Mouse (Mus musculus) spleen, postnatal 14 days (tissue): Measurements from ENCODE around the gene Cnnm2.

Experiments used
- DNase-seq, 2 experiments: peaks; one replicate each; pipeline ENCODE4 v3.0.0; 2021 to 2022; ENCODE audit warnings: low spot score in 2 of 2

Gene Cnnm2

DNA sequence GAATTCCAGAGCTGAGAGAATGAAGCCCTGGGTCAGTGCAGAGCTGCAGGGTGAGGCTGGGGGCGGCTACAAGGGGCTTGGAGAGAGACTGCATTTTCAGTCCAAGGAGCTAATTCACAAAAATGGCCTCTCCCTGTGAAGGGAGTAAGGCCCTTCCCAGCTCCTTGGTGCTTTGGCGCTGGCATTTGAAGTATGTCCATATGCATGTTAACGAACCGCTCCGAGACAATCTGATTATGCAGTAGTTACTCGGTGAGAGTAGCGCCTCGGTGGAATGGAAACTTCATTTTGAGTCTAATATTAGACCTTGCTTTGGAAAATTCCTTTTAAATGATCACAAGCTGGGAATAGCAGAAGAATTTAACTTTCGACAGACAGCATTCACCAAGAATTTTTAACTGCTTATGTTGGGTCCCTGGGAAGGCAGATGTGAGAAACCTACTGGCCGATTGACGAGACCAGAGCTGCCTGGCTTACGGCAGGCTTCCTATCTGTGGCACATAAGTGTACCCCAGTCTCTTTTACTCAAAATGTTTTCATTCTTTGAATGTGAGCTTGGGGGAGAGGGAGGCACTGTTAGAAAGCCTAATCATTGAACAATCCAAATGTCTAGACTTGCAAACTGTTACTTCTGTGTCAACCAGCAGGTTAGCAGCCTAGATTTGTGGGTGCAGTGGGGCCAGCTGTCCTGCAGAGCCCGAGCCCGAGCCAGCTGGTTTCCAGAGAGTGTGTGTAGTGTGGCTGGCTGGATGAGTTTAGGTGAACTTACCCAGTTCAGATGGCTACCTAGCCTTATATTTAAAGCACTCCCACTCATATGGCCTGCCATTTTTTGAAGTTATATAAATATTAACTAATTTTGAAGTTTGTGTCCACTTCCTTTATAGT is 87.2 kb downstream of the Cnnm2 start:
- no peak for DNase-seq

DNA sequence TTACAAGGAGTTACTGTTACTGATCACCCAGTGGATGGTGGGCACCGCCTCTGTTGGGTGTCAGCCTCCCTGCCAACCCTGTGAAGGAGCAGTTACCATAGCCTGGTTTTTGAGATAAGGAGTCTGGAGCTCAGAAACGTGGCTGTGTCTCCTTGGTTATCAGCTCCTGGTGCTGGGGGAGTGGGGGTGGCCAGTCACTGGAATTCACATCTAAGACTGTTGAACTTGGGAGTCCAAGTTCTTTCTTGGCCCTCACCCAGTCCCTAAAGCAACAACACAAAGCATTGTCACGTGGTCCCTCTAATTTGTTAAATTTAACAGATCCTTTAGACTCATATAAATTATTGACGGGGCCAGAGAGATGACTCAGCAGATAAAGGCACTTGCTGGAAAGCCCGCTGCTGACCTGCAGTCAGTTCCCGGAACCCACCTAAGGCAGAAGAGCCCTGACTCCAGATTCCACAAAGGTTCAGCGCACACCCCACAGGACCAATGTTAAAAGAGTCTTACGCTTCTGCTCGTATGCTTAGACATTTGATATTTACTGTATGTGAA is 88.1 kb downstream of the Cnnm2 start:
- DNase-seq: peak; percentile 44 to 54

DNA sequence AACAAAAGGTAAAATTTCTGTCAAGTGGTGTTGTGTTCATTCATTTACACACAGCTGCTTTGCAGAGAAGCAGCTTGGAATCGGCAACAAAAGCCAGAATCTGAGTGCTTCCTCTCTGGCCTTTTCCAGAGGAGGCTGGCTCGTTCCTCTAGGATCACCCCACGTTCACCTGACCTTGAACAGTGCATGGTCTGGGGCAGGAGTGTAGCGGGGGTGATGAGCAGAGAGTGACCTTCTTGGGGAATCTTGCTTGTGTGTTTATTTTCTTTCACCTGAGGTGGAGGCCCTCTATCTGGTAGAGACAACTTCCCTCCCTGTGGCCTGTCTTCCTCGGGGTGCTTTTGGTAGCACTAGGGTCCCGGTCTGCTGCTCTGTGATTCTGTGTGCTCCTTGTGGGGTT is 94.8 kb downstream of the Cnnm2 start:
- no peak for DNase-seq

DNA sequence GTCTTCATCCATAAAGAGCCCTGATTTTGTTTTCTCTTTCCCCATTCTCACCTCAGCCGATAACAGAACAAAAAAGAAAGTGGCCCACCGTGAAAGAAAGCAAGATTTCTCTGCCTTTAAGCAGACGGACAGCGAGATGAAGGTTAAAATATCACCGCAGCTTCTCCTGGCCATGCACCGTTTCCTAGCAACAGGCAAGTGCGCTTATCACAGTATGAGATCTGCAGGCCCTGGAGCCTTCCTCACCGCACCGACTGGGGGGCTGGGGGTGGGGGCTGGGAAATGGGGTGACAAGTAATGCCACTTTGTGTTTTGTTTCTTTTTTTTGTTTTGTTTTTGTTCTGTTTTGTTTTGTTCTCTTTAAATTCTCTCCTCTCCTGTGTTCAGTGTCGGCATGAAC is 95.4 kb downstream of the Cnnm2 start:
- DNase-seq: no peak

DNA sequence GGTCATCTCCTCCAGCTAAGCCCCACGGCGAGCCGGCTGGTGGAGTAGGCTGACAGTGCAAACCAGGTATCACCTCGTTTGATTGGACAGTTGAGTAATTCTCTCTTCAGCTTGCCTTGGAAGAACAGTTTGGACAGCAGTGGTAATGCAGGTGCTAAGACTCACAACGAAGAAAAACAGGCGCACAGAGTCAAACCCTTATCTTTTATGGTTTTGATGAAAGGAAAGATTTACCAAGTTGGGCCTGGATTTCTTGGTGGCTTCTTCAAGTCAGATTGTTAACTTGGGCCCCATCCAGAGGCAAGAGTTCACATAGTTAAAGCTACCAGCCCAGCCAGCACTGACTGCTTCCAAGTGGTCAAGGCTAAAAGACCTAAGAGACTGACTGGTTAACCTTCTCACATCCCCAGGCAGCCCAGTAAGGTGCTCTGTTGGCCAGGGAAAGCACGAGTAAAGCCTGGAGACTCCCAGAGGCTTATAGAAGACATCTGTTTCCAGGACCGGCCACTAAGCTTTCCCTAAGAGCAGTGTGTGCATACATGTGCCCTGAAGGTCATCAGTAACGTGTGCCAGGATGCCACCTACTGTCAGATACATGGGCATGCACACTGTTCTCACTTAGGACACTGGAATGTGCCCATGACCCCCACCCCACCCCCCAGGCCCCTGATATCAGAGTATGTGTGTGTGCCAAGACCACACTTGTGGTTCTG is 96.0 kb downstream of the Cnnm2 start:
- DNase-seq: no peak

DNA sequence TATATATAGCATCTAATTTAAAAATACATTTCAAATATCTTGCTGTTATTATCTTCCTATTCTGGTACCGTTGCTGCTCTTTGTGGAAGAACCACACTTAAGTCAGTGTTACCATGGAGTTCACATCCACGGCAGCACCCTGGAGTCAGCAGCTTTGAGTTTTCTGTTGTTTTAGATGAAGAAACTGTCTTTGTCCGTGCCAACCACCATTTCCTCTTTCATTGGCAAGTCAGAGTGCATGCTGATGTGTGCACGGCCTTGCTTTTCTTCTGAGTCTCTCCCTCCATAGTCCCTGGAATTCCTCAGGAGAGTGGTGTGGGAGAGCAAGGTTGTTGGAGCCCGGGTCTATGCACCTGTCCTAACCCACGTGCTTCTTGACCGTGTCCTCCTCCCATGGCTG is 96.8 kb downstream of the Cnnm2 start:
- DNase-seq: no peak

DNA sequence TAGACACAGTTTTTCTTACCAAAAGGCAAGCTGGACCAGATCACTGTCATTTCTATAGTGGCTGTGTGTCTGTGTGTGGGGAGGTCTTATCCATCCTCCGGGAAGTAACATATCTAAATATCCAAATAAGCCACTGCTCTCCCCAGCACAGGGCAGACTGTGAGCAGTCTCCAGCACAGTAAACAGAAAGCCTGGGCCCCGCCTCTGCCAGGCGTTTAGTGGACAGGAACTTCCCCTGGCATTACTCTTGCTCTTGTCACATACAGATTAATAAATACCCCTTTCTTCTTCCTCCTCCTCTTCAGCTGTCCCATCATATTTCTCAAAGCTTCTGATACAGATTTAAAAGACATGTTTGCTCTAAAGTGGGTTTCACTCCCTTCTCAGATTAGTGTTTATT is 101.2 kb downstream of the Cnnm2 start:
- DNase-seq: no peak

DNA sequence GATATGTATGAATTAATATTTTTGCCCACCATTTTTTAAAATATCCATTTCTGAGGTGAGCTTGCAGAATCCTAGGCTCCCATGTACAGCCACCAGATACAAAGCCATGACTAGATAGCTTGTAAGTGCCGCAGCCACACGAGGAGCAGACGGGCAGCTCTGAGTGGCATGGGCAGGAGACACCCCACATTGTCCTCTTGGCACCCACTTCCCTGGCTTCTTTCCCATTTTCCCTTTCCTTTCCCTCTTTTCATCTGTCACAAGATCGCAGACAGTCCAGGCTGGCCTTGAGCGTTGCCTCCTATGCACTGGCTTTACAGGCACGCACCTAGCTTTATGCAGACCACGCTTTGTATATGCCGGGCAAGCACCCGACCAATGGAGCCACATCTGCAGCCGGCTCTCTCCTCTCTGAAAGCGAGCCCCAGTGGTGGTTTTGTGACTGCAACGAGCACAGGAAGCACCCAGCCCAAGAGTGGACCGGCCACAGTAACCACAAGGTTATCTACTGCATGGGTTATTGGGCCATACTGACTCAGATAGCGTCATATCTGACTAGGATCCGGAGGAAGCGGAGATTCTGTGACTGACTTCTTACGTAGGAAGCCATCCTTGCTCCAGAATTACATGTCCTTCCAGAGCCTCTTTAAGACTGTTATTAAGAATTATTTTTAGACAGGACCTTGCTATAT is 102.0 kb downstream of the Cnnm2 start:
- DNase-seq: no peak

DNA sequence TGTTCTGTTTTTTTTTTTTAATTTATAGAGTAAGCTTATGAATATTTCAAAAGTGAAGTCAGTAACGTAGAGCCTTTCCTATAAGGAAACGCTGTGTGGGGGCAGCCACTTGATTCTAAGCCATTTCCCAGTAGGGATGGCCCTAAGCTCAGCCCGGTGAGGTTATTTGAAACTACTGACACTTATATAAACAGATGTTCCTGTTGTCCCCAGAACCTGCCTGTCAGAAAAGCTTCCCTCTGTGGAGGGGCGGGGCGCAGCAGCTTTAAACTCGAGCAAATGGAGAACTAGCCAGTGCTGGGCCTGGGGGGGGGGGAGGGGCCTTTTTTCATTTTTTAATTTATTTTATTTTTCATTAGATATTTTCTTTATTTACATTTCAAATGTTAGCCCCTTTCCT is 102.7 kb downstream of the Cnnm2 start:
- DNase-seq: no peak

DNA sequence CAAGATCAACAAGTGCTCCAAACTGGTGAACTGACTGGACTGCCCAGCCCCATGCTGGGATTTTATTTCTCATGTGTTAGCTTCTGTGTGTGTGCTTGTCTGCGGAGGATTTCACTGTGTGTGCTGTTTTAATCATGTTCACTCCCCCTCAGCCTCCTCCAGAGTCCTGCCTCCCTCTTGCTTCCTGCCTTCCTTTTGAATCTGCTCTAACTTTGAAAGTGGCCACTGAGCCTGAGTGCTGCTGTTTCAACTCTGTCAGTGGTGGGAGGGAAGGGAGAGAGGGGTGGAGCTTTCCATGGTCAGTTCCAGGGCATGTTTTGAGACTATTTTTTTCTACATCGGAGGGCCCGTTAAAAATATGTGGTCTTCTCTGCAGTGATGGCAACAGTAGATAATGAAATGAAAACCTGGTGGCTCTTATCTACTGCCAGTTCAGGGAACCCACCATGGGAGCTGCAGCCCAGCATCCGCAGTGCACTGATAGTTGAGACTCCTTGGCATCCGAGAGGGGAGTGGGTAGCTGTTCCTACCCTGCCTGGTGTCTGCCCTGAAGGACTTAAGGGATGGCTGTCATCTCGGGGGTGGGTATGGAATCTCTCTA is 103.4 kb downstream of the Cnnm2 start:
- no peak for DNase-seq

DNA sequence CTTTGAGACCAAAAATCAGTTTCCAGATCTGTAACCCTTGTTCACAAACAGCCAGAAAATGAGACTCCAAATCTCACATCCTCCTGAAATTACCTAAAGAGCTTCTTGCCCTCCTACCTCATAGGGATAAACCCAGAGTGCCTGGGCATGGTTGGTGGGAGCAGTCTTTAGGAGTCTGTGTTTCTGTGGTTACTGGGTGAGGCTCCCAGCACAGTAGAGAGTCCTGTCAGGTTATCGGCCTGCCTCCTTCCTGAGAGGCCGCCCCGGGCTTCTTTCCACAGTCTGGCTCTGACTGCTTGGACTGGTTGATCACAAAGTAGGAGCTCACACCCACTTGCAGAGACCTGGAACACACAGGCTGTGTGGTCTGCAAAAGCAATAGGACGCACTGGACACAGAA is 104.0 kb downstream of the Cnnm2 start:
- DNase-seq: no peak

DNA sequence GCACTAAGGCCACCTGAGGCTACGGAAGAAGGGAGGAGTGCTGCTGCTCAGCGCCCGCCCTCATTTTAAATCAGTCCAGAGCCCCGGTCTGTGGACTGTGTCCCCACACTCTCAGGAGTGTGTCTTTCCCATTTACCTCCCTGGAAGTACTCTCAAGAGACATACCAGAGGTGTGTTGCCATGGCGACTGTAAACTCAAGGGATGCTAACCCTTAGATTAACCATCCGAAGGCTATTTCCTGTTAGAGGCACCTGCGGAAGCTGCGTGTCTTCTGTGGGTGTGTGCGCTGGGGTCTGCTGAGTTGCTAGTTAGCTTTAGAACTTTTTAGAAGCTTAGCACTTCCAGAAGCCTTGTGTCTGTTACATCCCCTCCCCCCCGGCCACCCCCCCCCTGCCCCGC is 107.7 kb downstream of the Cnnm2 start:
- no peak for DNase-seq

DNA sequence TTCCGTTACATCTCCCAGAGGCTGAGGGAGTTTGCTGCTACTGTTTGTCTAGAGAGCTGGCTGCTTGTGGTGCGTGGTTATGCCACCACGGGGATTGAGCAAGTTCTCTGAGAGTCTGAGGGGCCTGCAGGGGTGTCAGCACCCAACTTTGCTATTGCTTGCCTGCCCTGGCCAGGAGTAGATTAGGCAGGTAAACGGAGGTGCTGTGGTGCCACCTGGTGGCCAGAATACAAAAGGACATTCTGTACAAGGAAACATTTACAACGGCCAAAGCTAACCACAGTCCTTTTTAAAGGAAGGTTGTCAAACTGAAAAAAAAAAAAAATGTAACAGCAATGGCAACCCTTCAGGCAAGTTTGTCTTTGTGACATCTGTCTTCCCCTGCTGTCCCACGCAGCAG is 108.1 kb downstream of the Cnnm2 start:
- peak; percentile 71 to 79 for DNase-seq

DNA sequence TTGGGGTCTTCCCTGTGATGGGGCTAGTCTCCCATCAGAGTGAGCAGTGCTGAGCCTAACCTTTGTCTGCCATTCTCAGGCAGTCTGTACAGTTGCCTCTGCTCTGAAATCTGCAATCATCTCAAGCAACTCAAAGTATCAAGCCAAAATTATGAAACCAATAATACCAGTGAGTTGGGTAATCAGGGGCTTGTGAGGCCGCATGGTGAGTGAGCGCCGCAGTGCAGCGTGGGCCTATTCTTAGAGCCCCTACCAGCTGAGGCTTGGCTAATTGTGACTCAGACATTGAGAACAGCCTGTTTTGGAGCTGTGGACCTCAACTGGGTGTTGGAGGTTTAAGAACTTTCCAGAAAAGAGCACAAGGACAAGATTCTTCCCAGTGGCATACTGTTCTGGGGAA is 109.7 kb downstream of the Cnnm2 start:
- DNase-seq: no peak

DNA sequence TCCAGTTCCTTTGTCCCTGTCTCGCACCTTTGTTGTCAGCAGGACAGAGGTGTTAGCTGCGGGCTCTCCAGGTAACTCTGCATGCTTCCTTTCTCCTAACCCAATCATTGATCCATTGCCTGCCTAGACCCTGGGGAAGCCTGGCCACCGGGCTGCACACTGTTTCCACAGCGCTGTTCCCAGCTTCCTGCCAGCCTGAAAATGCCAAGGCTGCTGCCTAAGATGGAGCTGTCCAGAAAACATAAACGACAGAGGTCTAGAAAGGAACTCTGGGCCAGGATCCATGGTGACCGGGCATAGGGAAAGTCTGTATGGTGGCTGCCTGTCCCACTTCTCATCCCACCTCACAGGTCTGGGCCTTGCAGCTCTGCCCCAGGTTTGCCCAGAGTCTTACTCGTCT is 110.3 kb downstream of the Cnnm2 start:
- no peak for DNase-seq

DNA sequence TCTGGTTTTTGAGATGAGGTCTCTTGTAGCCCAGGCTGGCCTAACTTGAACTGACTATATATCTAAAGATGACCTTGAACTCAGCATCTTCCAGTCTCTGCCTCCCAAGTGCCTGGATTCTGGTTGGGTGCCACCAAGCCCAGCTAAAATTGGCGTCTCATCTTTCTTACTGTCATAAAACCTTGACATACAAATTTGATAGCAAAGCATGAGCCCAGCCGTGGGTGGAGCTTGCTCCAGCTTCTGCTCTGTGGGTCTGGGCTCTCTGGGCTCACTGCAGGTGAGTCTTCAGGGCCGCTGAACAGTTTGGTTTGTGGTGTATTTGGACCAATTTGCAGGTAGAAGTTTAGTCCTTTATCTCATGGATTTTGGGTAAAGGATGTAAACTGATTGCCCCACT is 112.5 kb downstream of the Cnnm2 start:
- no peak for DNase-seq

DNA sequence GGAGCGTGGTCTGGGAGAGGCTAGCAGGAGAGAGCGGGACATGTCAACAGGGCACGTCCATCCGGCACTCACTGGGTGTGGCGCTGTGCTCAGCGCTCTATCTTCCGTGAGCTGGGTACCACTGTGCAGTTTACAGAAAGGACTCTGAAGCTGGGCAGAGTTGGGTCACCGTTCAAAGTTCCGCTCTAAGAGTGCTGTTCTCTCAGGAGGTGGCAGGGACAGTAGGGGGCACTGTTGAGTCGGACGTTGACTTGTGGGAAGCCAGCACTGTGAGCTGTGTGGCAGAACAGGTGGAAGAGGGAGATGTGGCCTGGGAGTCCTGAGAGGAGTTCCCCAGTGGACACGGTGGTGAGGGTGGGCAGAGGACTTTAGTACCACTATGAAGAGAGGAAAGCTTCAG is 114.4 kb downstream of the Cnnm2 start:
- DNase-seq: peak; percentile 72 to 82

DNA sequence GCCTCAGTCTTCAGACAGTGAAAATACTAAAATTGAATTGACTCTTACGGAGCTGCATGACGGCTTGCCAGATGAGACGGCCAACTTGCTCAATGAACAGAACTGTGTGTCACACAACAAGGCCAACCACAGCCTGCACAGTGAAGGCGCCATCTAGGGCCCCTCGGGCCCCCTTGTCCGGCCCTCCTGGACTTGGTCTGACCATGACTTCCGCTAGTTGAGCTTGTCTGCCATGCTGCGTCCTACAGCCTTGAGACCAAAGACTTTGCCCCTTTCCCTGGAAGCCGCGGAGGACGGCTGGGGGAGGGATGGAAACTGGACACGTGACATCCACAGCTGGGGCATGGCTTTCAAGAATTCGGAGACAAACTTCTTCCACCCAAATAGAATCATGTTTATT is 116.5 kb downstream of the Cnnm2 start:
- DNase-seq: no peak

DNA sequence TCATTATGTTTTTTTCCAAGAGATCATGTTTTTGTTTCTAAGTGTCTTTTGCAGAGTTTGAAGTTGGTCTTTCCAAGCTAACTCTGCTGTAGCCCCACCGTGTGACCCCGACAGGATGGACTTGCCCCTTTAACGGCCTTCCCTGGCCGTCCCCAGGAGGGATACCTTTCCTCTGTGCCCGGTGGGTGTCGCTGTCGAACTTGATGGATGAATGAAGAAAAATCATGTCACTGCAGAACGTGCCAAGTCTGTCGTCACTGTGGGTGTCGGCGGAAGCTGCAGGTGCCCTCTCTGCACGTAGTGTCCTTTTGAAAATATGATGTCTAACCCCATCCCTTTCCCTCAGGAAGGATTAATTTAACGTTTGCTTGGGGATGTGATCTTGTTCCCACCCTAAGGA is 117.0 kb downstream of the Cnnm2 start:
- peak; percentile 27 to 42 for DNase-seq

DNA sequence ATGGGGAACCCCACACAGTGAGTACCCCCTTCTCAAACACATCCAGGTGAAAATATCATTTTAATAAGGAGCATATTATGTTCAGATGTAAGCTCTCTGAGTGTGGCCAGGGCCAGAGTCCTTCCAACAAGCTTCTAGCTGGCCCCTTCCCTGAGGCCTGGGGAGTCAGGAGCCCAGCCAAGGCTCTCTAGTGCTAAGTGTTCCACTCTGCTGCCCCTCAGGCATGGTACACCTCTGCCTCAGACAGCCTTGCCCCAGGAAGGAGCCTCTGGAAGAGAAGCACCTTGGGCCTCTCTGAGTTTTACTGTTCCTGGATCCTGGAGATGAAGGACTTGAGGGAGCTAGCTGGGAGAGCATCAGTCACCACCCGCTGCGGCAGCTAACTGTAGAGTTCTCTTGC is 118.5 kb downstream of the Cnnm2 start:
- DNase-seq: no peak

DNA sequence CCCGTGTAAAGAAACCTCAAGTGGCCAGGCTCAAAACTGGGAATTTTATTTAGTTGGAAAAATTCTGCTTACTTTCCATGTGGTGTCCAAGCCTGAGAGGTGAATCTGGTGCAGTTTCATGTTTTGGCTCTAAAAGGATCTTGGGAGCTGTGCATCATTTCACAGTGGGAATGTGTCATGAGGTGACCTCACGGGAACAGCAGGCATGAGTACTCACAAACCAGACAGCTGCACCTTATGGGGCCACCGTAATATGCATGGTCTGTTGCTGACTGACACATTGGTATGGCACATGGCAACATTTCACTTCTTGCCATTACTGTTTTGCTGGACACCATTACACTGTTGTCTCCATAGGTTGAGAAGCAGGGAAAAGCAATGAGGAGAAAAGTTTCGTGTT is 124.0 kb downstream of the Cnnm2 start:
- DNase-seq: no peak

DNA sequence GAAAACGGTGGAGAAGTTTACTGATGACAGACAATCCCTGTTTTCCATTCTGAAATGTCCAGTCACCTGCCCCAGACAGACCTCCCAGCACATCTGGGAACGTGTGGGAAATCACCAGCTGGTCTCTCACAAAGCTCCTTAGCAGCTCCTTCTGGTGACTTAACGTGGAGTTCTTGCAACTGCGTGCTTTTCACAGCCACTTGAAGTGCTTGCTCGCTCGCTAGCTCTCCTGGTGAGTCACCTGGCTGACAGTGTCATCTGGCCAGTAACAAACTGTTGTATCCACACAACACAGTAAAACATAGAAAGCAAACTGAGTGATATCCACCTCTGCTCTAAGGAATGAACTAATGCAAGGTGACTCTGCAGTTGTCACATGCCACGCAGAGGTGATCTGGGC is 125.4 kb downstream of the Cnnm2 start:
- no peak for DNase-seq
